Mouse (Mus musculus) adrenal gland, postnatal 10 days (tissue): ENCODE data around the gene Ier2. TPM values are rescaled to one million over a fixed set of nuclear protein-coding genes. Genes with fewer than 3 reads are reported as not detected.

Source experiments
- DNase-seq: peaks from one replicate; pipeline ENCODE4 v3.0.0; 2021; ENCODE audit warnings: mixed read lengths
- long read RNA-seq, 2 experiments: library from polyadenylated mRNA; stranded (forward); transcript quantifications; one replicate each; pipeline ENCODE4 v2.0.0; 2021
- total RNA-seq, 2 experiments: library from RNA; stranded (reverse); gene quantifications; 2 replicates each; pipeline ENCODE4 v1.2.3; 2021

The Ier2 gene
- total RNA-seq, result 10 to 100 TPM; 33.3 to 63.4 TPM
- long read RNA-seq, experiment 1, transcript Ier2-201 (1 exons, 1,522 nt), result major isoform, 296 of 296 reads
- long read RNA-seq, experiment 1, partial matches to known transcripts, result 0 of 296 reads
- long read RNA-seq, experiment 1, other reads (novel, unspliced or antisense), result 0 of 296 reads
- long read RNA-seq, experiment 2, transcript Ier2-201 (1 exons, 1,522 nt), result major isoform, 131 of 131 reads
- long read RNA-seq, experiment 2, partial matches to known transcripts, result 0 of 131 reads
- long read RNA-seq, experiment 2, other reads (novel, unspliced or antisense), result 0 of 131 reads

GRCm38 (mm10) chr8:84662581-84663065 lies at the start of gene Ier2:
TSS of gene Ier2 (minus strand) at chr8:84662852.
- peak; percentile 97 for DNase-seq

DNA sequence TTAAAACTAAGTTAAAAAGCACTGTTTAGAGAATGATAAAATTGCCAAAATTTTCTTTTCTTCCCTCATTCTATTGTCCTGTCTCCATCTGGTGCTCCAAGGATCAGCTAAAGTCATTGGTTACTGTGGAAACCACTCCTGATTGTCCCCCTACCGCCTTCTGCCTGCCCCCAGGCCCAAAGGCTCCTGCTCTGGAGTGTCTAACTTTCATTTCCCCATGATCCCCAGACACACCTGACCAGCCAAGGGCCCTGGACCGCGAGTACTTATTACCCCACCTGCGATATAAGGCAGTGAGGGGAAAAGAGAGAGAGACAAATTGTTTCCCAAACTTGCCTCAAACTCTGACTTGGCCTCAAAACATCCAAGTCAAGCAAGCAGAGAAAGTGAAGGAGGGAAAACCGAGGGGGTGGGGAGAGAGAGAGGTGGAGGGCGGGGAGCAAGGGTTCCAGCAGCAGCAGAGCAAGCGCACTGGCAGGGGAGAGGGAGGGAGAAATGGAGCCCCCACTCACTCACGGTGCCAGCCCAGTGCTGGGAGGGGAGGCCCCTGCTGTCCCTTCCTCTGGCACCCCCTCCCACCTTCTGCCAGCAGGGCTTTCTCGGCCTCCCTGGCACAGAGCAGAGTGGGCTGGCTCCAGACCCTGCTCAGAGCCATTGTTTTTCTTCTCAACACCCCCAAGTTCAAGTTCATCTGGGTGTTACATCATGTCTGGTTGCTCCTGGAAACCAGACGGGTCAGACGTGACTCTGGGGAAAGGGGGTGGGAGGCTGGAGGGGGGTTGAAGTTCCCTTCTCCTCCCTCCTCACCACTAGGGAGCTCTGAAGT lies 49.5 kb upstream of the Ier2 start:
- DNase-seq, result no peak

DNA sequence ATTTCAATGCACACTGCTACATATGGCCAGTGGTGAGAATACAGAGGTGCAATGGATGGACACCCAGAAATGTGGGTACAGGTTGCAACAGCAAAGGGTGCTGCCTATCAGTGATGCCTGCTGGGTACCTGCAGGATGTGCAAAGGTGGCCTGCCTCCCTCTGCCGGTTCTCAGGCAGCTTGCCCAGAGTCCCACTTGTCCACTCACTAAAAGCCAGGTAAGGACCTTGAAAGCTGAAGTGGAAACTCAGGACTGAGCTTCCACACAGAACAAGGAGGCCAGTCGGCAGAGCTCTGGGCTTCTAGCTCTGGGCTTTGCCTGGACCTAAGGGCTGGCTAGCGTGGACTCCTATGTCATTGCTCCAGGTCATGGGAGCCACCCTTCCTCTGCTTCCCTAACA lies 48.7 kb upstream of the Ier2 start:
- DNase-seq, result no peak

- DNase-seq, result no peak
These were observed 47.3 kb upstream of the Ier2 start for GRCm38 (mm10) chr8:84709931-84710330.

DNA sequence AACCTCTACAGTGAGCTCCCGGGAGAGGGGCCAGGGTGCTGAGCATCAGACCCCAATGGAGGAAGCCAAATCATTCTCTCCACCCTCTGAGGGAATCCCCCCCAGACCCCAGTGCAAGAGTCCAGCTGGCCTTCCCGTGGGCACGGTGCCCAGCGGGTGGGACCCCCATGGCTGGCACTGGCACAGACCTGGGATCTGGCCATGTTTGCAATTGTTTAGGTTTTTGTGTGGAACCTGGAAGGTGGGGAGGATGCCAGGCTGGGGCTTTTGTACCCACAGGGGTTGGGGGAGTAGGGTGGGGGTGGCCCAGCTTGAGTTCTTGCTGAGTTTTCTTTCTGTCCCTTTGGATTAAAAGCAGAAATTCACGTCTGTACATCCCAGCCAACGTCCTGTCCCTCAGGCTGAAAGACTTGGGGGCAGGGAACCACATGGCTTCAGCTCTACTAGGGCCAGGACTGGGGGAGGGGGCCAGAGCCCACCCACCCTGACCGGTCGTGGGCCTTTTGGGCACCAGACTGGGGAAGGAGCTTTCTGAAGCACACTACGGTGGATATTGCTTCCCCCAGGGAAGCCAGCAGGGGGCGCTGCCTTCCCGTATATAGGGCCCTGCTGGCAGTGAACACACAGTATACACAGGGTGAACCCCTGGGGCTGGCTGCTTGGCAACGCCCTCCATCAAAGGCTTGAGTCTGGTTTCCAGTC lies 46.3 kb upstream of the Ier2 start:
- DNase-seq, result peak; percentile 91

GRCm38 (mm10) chr8:84708071-84708541 lies 45.5 kb upstream of the Ier2 start:
- no peak for DNase-seq

DNA sequence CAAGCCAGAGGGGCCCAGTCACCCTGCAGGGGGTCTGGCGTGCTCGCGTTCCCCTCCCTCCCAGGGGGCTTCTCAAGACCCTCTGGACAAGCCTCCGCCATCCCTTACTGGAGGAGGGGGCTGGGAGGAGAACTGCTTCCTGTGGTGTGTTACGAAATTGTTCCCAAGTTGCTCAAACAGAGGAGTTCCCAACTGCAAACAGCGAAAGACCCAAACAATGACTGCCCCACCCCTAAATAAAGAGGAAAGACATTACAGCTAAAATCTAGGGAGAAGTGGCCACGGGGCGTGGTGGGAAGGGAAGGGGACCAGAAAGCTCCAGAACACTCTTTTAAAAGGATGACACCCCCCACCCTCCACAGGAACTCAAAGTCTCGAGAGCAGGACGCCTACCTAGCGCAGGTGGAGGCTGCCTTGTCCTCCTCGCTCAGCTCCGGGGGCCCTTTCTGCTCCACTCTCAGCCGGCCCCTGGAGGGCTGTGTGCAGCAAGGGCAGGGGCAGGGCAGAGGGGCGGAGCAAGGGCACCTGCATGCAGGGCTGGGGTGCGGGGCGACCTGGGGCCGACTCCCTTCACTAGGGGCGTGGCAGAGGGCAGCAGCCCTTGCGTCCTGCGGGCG lies 44.7 kb upstream of the Ier2 start:
- no peak for DNase-seq

DNA sequence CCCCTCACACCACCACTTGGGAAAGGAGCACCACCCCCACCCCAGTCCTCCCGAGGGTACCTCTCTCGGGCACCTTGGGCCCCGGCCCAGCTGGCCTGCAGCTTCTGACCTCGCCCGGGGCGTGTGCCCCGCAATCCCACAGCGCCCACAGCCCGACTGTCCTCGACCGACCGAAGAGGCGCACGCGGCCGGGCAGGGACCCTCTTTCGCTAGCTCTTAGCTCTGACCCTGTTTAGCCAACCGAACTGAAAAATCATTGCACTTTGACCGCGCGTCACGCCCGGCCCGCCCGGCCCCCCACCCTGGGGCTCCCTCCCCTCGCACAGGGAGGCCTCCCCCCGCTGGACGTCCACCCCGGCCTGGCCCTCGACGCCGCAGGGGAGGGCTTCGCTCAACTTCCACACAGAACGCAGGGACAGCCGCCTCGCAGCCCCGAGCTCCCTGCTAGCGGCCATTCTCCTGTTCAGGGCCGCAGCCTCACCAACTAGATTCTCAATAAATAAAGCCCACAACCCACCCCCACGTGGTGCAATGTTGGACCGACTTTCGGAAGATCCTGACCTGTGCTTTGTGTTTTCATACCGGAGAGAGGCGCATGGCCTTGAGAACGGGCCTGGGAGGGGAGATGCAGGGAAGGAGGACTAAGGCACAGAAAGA lies 44.1 kb upstream of the Ier2 start:
- DNase-seq, result peak; percentile 56

- no peak for DNase-seq
These were observed 43.3 kb upstream of the Ier2 start for GRCm38 (mm10) chr8:84705960-84706359.

- DNase-seq, result peak; percentile 52
These were observed 42.5 kb upstream of the Ier2 start for GRCm38 (mm10) chr8:84704867-84705831.

GRCm38 (mm10) chr8:84704356-84704755 lies 41.7 kb upstream of the Ier2 start:
- DNase-seq, result peak; percentile 86

GRCm38 (mm10) chr8:84703466-84704249 lies 41.0 kb upstream of the Ier2 start:
- DNase-seq, result no peak

DNA sequence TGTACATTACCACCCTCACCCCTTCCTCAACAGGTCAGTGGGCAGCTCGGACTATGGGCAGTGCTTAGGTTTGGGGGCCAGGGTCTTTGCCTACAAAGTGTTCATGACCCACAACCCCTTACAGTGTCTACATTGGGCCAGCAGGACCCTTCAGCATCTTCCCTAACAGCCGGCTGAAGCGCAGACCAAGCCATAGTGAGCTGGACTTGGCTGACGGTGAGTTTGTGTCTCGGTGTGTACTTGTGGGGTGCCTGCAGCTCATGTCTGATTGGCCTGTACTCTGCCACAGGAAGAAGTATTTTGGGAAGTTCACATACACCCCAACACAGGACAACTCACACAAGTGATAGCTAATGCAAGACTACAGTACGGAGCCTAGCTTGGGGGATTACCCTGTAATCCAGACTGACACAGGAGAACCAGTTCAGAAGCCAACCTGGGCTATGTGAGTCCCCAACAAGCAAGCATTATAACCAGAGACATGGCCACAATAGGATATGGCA lies 40.4 kb upstream of the Ier2 start:
- no peak for DNase-seq

- DNase-seq, result no peak
These were observed 39.9 kb upstream of the Ier2 start for GRCm38 (mm10) chr8:84702561-84702960.

DNA sequence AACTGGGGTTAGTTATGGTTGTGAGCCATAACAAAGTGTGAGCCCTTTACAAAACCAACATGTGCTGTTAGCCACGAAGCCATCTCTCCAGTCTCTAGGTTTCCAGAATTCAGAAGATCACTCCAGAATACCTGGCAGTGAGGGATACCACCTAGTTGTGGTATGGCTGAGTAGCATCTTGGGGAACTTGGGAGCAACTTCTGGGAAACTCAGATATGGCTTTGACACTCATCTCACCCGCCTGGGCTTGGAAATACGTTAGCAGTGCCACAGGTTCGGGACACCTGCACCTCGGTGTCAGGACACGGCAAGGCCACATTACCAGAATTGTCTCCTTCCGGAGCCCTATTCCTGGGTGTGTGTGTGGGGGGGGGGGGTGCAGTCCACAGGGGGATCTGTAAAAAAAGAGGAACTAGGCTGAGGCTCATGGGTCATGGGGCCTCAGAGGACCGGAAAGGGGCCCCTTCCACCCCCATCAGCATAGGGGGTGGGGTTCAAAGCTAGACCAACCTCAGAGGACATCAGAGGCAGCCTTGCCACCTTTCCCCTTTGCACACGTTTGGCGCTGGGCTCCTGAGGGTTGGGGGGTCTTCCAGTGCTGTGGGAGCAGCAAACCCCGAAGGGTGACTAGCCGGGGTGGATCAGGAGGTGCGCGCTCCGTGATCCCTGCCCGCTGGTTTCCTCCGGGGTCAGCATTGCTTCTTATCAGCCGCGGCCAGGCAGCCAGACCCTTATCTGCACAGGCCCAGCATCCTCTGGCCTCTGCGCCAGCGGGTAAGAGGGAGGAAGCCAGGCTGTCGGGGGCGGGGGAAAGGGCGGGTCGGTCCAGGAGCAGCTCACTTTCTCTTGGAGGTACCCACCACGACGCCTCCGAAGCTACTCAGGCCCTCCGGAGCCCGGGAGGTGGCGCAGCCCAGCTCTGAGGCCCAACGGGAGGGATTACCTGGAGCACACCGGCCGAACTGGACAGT lies 38.6 kb upstream of the Ier2 start, which contains the start of gene Lyl1:
TSS of gene Lyl1 (plus strand) at position 517 of the 971 bp plus-strand sequence.
- peak; percentile 73 for DNase-seq

- no peak for DNase-seq
These were observed 37.9 kb upstream of the Ier2 start for GRCm38 (mm10) chr8:84700526-84700925.

GRCm38 (mm10) chr8:84699861-84700322 lies 37.2 kb upstream of the Ier2 start:
- peak; percentile 72 for DNase-seq

DNA sequence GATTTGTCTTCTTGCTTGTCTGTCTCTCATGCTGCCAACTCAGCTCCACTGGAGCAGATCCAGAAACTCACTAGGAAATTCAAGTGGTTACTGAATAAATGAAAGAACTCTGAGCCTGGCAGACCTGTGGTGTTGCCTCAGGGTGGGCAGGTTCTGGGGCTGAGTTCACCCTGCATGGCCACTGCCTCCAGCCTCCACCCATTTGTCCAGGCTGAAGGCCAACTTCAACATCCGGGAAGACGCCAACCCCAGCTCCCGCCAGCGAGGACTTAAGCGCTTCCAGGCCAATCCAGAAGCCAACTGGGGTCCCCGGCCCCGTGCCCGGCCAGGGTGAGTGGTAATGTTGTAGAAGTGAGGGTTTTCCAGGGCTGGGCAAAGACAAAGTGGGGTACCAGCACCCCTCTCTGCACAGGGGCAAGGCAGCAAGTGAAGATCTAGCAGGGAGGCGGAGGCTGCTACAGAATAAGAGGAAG lies 36.3 kb upstream of the Ier2 start:
- peak; percentile 77 for DNase-seq
